Mouse (Mus musculus) embryonic fibroblast, embryonic 13.5 days (primary cell): ENCODE data around the gene Casp9.

Source experiments
- CTCF ChIP-seq: IDR thresholded peaks from 2 replicates; pipeline ENCODE4 v1.5.1; 2011; ENCODE audit warnings: mild to moderate bottlenecking, control low read depth, low read length, moderate library complexity, borderline replicate concordance; ENCODE audit not compliant: insufficient read depth
- POLR2A ChIP-seq: IDR thresholded peaks from 2 replicates; pipeline ENCODE4 v1.6.1; 2011; ENCODE audit warnings: low read depth, mild to moderate bottlenecking, control low read depth, low read length, moderate library complexity

- TF ChIP-seq CTCF (no peak), POLR2A (no peak)
Observed at GRCm38 (mm10) chr4:141755375-141755930, 38.0 kb upstream of the Casp9 start.
